28 mouse cellular contexts compared by ENCODE assay signal in the genomic region with DNA sequence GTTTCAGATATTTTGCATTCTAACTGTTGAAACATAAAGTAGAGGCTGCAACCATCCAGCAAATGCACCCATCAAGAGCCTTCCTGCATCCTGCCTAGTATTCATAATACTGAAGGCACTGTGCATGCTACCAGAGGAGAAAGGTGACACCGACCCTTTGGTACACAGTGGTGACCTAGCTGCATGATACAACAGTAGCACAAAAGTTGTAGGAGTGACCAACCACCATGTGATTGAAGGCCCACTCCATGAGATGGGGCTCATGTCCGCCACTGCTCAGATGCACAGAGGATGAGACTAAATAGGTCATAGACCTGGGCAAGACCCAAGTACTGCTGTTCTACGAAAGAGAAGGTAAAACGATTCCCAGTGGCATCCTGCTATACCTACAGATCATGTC.
"Had no signal": no experiment of that assay in that cellular context is flagged by ENCODE, and none has a peak within 500 bp of the region (broad histone marks: within the 10 kb centered on the region; RNA-seq: fewer than 3 reads in every experiment).

No protein-coding gene starts in this region.

- H3K27me3 ChIP-seq: embryonic facial prominence, embryonic 12.5 days; embryonic facial prominence, embryonic 13.5 days; embryonic facial prominence, embryonic 15.5 days; forebrain, embryonic 12.5 days; forebrain, embryonic 13.5 days; forebrain, embryonic 15.5 days had no signal

- H3K4me2 ChIP-seq: embryonic facial prominence, embryonic 12.5 days; embryonic facial prominence, embryonic 13.5 days; embryonic facial prominence, embryonic 15.5 days; forebrain, embryonic 12.5 days; forebrain, embryonic 13.5 days; forebrain, embryonic 15.5 days had no signal

- H3K36me3 ChIP-seq: embryonic facial prominence, embryonic 10.5 days; embryonic facial prominence, embryonic 12.5 days; embryonic facial prominence, embryonic 13.5 days; embryonic facial prominence, embryonic 15.5 days; forebrain, embryonic 10.5 days; forebrain, embryonic 12.5 days; forebrain, embryonic 15.5 days had no signal

- H3K4me3 ChIP-seq: embryonic facial prominence, embryonic 10.5 days; embryonic facial prominence, embryonic 12.5 days; embryonic facial prominence, embryonic 13.5 days; embryonic facial prominence, embryonic 15.5 days; erythroblast, embryonic 14.5 days; forebrain, embryonic 10.5 days; forebrain, embryonic 12.5 days; forebrain, embryonic 13.5 days; forebrain, embryonic 15.5 days; gastrocnemius, adult 2 months; heart, adult 2 months had no signal

- H3K9me3 ChIP-seq: embryonic facial prominence, embryonic 10.5 days; embryonic facial prominence, embryonic 12.5 days; embryonic facial prominence, embryonic 13.5 days; embryonic facial prominence, embryonic 15.5 days; forebrain, embryonic 10.5 days; forebrain, embryonic 12.5 days; forebrain, embryonic 13.5 days; forebrain, embryonic 15.5 days had no signal

- ATAC-seq: forebrain, embryonic 13.5 days; forebrain, embryonic 14.5 days; forebrain, embryonic 15.5 days; forebrain, embryonic 16.5 days; forebrain, postnatal 0 days had no signal

- H3K27ac ChIP-seq: embryonic facial prominence, embryonic 10.5 days; embryonic facial prominence, embryonic 12.5 days; embryonic facial prominence, embryonic 13.5 days; embryonic facial prominence, embryonic 15.5 days; forebrain, embryonic 10.5 days; forebrain, embryonic 12.5 days; forebrain, embryonic 13.5 days; forebrain, embryonic 15.5 days; gastrocnemius, adult 2 months; heart, adult 2 months had no signal

- DNase-seq: cerebellum, adult 2 months; cerebellum, adult 8-10 months; cerebellum, adult 9-10 months; cerebellum, adult 9-11 months; cerebellum, postnatal 10 days; cerebellum, postnatal 14 days; cerebellum, postnatal 25 days; cerebellum, postnatal 36 days; embryo, embryonic 11 days; forebrain, postnatal 0 days; gastrocnemius, adult 2 months; gastrocnemius, postnatal 10 days; gastrocnemius, postnatal 14 days; gastrocnemius, postnatal 25 days; gastrocnemius, postnatal 36 days; heart, adult 18-20 months had no signal

- H3K4me1 ChIP-seq: embryonic facial prominence, embryonic 10.5 days; embryonic facial prominence, embryonic 12.5 days; embryonic facial prominence, embryonic 13.5 days; embryonic facial prominence, embryonic 15.5 days; forebrain, embryonic 10.5 days; forebrain, embryonic 12.5 days; forebrain, embryonic 13.5 days; forebrain, embryonic 15.5 days had no signal

- H3K9ac ChIP-seq: embryonic facial prominence, embryonic 12.5 days; embryonic facial prominence, embryonic 13.5 days; embryonic facial prominence, embryonic 15.5 days; forebrain, embryonic 12.5 days; forebrain, embryonic 13.5 days; forebrain, embryonic 15.5 days; forebrain, postnatal 0 days had no signal
